Mouse (Mus musculus) hindbrain, embryonic 16.5 days (tissue): ENCODE results near the gene Prcd. TPM values are rescaled to one million over a fixed set of nuclear protein-coding genes. Genes with fewer than 3 reads are reported as not detected.
"Not testable (repeated sequence)": the region's sequence is repeated elsewhere in the genome, so short reads cannot be mapped to it uniquely, and the experiment has no call there.

Experiments
- ATAC-seq: fragments of 200-750 bp; cut with Nextera tagmentation; 2 replicates; pipeline ENCODE4 v1.8.0; 2017; ENCODE audit warnings: moderate TSS enrichment, moderate library complexity
- H3K27ac ChIP-seq: fragments of 300-500 bp; sonication (generic); 2 replicates; pipeline ENCODE4 v1.5.1; 2014; ENCODE audit warnings: low read depth, mild to moderate bottlenecking, control low read depth, low read length, moderate library complexity
- H3K27me3 ChIP-seq: fragments of 300-500 bp; sonication (generic); replicated peaks from 2 replicates; pipeline ENCODE4 v1.6.1; 2014; ENCODE audit warnings: low read length; ENCODE audit not compliant: control insufficient read depth, insufficient read depth
- H3K36me3 ChIP-seq: fragments of 300-500 bp; sonication (generic); 2 replicates; pipeline ENCODE4 v1.6.1; 2014; ENCODE audit warnings: mild to moderate bottlenecking, low read length, moderate library complexity, mixed read lengths; ENCODE audit not compliant: control insufficient read depth, insufficient read depth
- H3K4me1 ChIP-seq: fragments of 300-500 bp; sonication (generic); 2 replicates; pipeline ENCODE4 v1.6.1; 2014; ENCODE audit warnings: low read depth, low read length; ENCODE audit not compliant: control insufficient read depth, insufficient read depth
- H3K4me2 ChIP-seq: fragments of 300-500 bp; sonication (generic); 2 replicates; pipeline ENCODE4 v1.6.1; 2014; ENCODE audit warnings: mild to moderate bottlenecking, low read length, control low read depth, moderate library complexity
- H3K4me3 ChIP-seq: fragments of 300-500 bp; sonication (generic); 2 replicates; pipeline ENCODE4 v1.5.1; 2014; ENCODE audit warnings: mild to moderate bottlenecking, low read length, control low read depth, moderate library complexity
- H3K9ac ChIP-seq: fragments of 300-500 bp; sonication (generic); 2 replicates; pipeline ENCODE4 v1.6.1; 2014; ENCODE audit warnings: low read depth, mild to moderate bottlenecking, control low read depth, low read length, moderate library complexity
- H3K9me3 ChIP-seq: fragments of 300-500 bp; sonication (generic); 2 replicates; pipeline ENCODE4 v1.6.1; 2014; ENCODE audit warnings: mild to moderate bottlenecking, low read length, moderate library complexity; ENCODE audit not compliant: control insufficient read depth
- WGBS: fragments of 180-500 bp; shearing (Covaris S2); extraction: QIAGEN DNeasy Blood & Tissue Kit; methylation state at CpG from one replicate; pipeline ENCODE4 v1.1.7; 2014; 5-methylcytosine and 5-hydroxymethylcytosine counted together
- polyA plus RNA-seq: library from polyadenylated mRNA; unstranded; fragments of >200 nt; fragmentation: Nextera tagmentation; extraction: Ambion mirVana; gene quantifications from 2 replicates; pipeline ENCODE4 v1.2.1, GENCODE M21; 2015

The Prcd gene
- polyA plus RNA-seq, 1 experiment from 2014 or later: 4.2 TPM

- ATAC-seq: no peak
- peaks cover under 1% of the 10 kb centered on the region for H3K27me3 ChIP-seq
- no peaks in the 10 kb centered on the region for H3K36me3 ChIP-seq
- 56% methylated on average over 12 of the region's 12 CpGs for WGBS
- no peak overlapping the region for H3K9ac ChIP-seq
- no peaks in the 10 kb centered on the region for H3K9me3 ChIP-seq
- H3K4me3 ChIP-seq: no peak overlapping the region
- no peak overlapping the region for H3K27ac ChIP-seq
- H3K4me1 ChIP-seq: no peaks in the 10 kb centered on the region
- no peak overlapping the region for H3K4me2 ChIP-seq
These were observed 23.0 kb upstream of the Prcd start for GRCm38 (mm10) chr11:116630171-116630965.

DNA sequence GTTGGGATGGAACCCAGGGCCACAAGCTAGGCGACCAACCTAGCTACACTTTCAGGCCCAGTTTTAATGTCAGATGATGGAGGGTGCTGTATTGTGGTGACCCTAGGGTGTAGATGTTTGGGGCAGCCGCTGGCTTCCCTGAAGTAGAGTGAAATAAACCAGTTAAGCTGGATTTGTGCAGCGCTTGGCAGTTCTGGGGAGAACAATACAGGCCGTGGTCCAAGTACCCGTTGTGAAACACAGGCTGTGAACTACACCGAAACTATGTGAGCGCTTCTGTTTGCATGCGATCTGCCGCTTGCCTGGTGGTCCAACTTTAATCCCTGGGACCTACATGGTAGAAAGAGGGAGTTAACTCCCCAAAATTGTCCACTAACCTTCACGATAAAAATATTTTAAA is 20.4 kb upstream of the Prcd start:
- Histone ChIP-seq H3K4me1 (no peaks in the 10 kb centered on the region), H3K9me3 (no peaks in the 10 kb centered on the region), H3K36me3 (no peaks in the 10 kb centered on the region), H3K4me2 (no peak overlapping the region), H3K27me3 (no peaks in the 10 kb centered on the region), H3K9ac (no peak overlapping the region), H3K4me3 (no peak overlapping the region), H3K27ac (no peak overlapping the region)
- ATAC-seq: no peak
- 79% methylated on average over 10 of the region's 10 CpGs for WGBS

- not testable (repeated sequence) for H3K4me3 ChIP-seq, ATAC-seq, H3K9ac ChIP-seq, H3K27ac ChIP-seq, H3K4me1 ChIP-seq, H3K9me3 ChIP-seq, H3K36me3 ChIP-seq, H3K27me3 ChIP-seq, H3K4me2 ChIP-seq
- 71% methylated on average over 8 of the region's 8 CpGs for WGBS
These were observed 16.7 kb upstream of the Prcd start for GRCm38 (mm10) chr11:116636607-116637006.

GRCm38 (mm10) chr11:116641168-116641567 is 12.2 kb upstream of the Prcd start:
- H3K27me3 ChIP-seq: no peaks in the 10 kb centered on the region
- ATAC-seq: no peak
- no peaks in the 10 kb centered on the region for H3K9me3 ChIP-seq
- H3K4me2 ChIP-seq: no peak overlapping the region
- 52% methylated on average over 5 of the region's 5 CpGs for WGBS
- H3K36me3 ChIP-seq: no peaks in the 10 kb centered on the region
- H3K4me1 ChIP-seq: peaks cover 15% of the 10 kb centered on the region
- no peak overlapping the region for H3K9ac ChIP-seq
- H3K27ac ChIP-seq: no peak overlapping the region
- no peak overlapping the region for H3K4me3 ChIP-seq

- Histone ChIP-seq H3K27ac (no peak overlapping the region), H3K4me1 (peaks cover 15% of the 10 kb centered on the region), H3K36me3 (no peaks in the 10 kb centered on the region), H3K9me3 (no peaks in the 10 kb centered on the region), H3K4me3 (no peak overlapping the region), H3K4me2 (no peak overlapping the region), H3K9ac (no peak overlapping the region), H3K27me3 (no peaks in the 10 kb centered on the region)
- ATAC-seq: no peak
- WGBS: 64% methylated on average over 3 of the region's 3 CpGs
These were observed 11.6 kb upstream of the Prcd start for GRCm38 (mm10) chr11:116641731-116642130.

GRCm38 (mm10) chr11:116642681-116643578 is 10.4 kb upstream of the Prcd start:
- Histone ChIP-seq H3K4me2 (peak overlapping the region; percentile 40), H3K9ac (peak overlapping the region; percentile 33; the same call in 1 of the 2 replicates), H3K27me3 (no peaks in the 10 kb centered on the region), H3K36me3 (no peaks in the 10 kb centered on the region), H3K9me3 (no peaks in the 10 kb centered on the region), H3K4me1 (peaks cover 15% of the 10 kb centered on the region), H3K4me3 (no peak overlapping the region), H3K27ac (no peak overlapping the region; the same call in 1 of the 2 replicates)
- peak; percentile 83 for ATAC-seq
- 37% methylated on average over 14 of the region's 14 CpGs for WGBS

DNA sequence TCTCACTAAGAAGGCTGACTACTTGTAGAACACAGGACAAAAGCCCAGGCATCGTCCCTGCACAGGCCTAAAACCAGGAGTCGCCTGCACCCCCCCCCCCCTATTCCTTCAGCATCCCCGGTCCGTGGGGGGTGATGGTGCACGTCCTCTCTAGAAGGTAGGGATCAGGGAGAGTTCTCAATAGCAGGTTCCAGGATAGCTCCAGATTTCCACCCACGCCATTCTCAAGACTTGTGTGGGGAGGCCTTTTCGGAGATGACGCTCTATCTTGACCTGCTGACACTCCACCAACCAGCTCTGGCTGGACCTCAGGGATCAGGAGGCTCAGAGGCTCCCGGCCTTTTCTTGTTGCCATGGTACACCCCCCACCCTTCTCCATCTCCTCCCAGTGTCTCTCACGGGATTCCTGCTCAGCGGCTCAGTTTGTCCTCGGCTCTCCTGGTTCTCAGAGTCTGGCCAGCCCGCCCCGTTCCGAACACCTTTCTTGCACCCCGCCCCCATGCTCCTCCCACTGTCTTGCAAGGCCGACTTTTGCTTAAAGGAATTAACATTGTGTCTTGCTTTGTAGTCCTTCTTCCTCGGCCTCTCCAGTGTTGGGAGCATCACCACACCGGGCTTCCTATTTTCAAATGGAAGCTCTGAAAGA is 9.6 kb upstream of the Prcd start:
- ATAC-seq: peak; percentile 44
- 10% methylated on average over 19 of the region's 19 CpGs for WGBS

DNA sequence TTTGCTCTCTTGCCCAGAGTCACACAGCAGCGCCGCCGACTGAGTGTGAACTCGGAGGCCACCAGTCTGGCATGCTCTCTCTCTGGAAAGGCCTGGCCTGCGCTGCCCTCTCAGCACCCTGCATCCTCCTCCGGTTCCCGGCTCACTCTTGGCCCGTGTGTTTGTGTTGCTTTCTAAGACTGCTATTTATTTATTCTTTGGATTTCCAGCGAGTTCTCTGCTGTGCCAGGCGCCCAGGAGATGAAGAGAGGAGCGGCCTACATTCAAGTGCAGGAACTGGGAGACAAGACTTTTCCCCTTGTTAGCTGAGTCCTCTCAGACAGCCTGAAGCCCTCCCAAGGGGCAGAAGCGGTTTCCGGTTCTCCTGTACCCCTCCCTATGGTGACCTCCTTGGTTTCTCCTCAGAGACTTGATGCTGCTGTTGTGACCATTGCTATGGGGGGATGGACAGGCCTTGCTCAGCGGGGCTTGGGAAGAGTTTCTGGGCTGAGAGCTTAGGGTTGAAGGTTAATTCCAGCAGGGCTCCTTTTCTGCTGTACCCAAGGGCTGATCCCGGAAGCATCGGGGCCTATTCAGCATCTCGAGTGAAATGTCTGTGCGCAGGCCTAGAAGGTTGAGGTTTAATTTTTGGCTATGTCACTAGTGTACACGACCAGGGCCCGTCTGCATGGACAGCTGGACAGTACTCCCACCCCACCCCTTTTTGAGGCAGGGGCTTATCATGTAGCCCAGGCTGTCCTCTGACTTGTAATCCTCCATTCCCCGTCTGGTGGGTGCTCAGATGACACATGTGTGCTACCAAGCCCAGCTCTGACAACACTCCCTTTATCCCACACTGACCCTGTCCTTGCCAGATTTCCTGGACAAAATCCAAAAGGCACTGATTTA is 8.9 kb upstream of the Prcd start:
- Histone ChIP-seq H3K4me3 (no peak overlapping the region), H3K27me3 (no peaks in the 10 kb centered on the region), H3K9me3 (no peaks in the 10 kb centered on the region), H3K4me1 (peaks cover 15% of the 10 kb centered on the region), H3K4me2 (peak overlapping the region; percentile 40), H3K36me3 (no peaks in the 10 kb centered on the region), H3K27ac (peak overlapping the region; percentile 46; the same call in 1 of the 2 replicates), H3K9ac (peak overlapping the region; percentile 33)
- ATAC-seq: no peak
- WGBS: 44% methylated on average over 21 of the region's 21 CpGs

More for the DNA sequence above, 9.6 kb upstream of the Prcd start:
- Histone ChIP-seq H3K27ac (peak overlapping the region; percentile 46; the same call in 1 of the 2 replicates), H3K27me3 (no peaks in the 10 kb centered on the region), H3K36me3 (no peaks in the 10 kb centered on the region), H3K9ac (peak overlapping the region; percentile 33), H3K4me1 (peaks cover 15% of the 10 kb centered on the region), H3K9me3 (no peaks in the 10 kb centered on the region), H3K4me3 (no peak overlapping the region), H3K4me2 (peak overlapping the region; percentile 40)
